Comparison of ENCODE assay signal across 17 mouse cellular contexts in the genomic region with DNA sequence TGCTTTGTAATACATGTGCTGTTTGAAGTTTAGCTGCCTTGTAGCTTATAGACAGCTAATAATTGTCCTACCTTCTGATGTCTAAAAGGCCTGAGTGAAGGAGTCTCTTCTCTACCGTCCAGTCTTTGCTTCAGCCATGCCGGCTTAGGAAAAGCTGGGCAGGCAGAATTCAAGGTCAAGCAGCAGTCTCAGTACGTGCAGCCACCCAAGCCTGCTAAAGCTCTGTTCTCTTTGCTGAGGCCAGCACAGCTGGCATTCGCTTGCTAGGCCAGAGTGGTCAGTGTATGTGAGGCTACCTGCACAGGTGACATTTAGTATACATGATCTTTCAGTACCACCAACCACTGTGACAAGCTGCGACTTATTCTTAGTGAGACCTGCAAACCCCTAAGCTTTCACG. TPM values are rescaled to one million over a fixed set of nuclear protein-coding genes. Genes with fewer than 3 reads are reported as not detected.
DNase-seq lines count a peak whose midpoint lies in the region; ATAC-seq lines count a peak whose summit lies in the region.
"Had no signal": no experiment of that assay in that cellular context is flagged by ENCODE, and none has a peak within 500 bp of the region (broad histone marks: within the 10 kb centered on the region; RNA-seq: fewer than 3 reads in every experiment).

No protein-coding gene starts in this region.

- no peak overlapping the region for H3K4me3 ChIP-seq in forebrain, embryonic 13.5 days
- H3K4me3 ChIP-seq in forebrain, embryonic 16.5 days (replicated peaks; ENCODE audit: low read length), result no peak overlapping the region
- H3K4me3 ChIP-seq in hindbrain, embryonic 15.5 days, result no peak overlapping the region
- H3K4me3 ChIP-seq in hindbrain, embryonic 12.5 days, result no peak overlapping the region
- no peak overlapping the region for H3K4me3 ChIP-seq in midbrain, embryonic 15.5 days
- H3K4me3 ChIP-seq in midbrain, embryonic 11.5 days (ENCODE audit: low read depth, low read length), result no peak overlapping the region
- H3K4me3 ChIP-seq: forebrain, embryonic 10.5 days; heart, embryonic 13.5 days; hindbrain, embryonic 13.5 days; lung, embryonic 15.5 days; neural tube, embryonic 13.5 days had no signal

- no peak for DNase-seq in midbrain, embryonic 11.5 days (ENCODE audit: low spot score, missing footprints)
- peak; percentile 16 for DNase-seq in kidney, postnatal 10 days
- DNase-seq: cerebellum, adult 8-10 months; gastrocnemius, postnatal 10 days; thymus, postnatal 14 days had no signal

- ATAC-seq in forebrain, embryonic 13.5 days, result no peak
- no peak for ATAC-seq in forebrain, embryonic 16.5 days
- ATAC-seq in hindbrain, embryonic 15.5 days (ENCODE audit: low FRiP score, low read depth), result no peak
- no peak for ATAC-seq in hindbrain, embryonic 12.5 days (ENCODE audit: low FRiP score)
- no peak for ATAC-seq in midbrain, embryonic 15.5 days (replicated peaks)
- no peak for ATAC-seq in midbrain, embryonic 11.5 days (ENCODE audit: low FRiP score)
- no peak for ATAC-seq in cerebellum, adult (ENCODE audit: insufficient number of reproducible peaks, low FRiP score, low TSS enrichment)
- ATAC-seq: intestine, postnatal 0 days had no signal

- no peaks in the 10 kb centered on the region for H3K27me3 ChIP-seq in forebrain, embryonic 13.5 days
- H3K27me3 ChIP-seq in forebrain, embryonic 16.5 days (replicated peaks; ENCODE audit: control insufficient read depth, insufficient read depth, low read length), result no peaks in the 10 kb centered on the region
- H3K27me3 ChIP-seq in hindbrain, embryonic 15.5 days, result no peaks in the 10 kb centered on the region
- no peaks in the 10 kb centered on the region for H3K27me3 ChIP-seq in hindbrain, embryonic 12.5 days
- no peaks in the 10 kb centered on the region for H3K27me3 ChIP-seq in midbrain, embryonic 15.5 days (replicated peaks)
- no peaks in the 10 kb centered on the region for H3K27me3 ChIP-seq in midbrain, embryonic 11.5 days (ENCODE audit: control insufficient read depth, insufficient read depth, low read length)
- H3K27me3 ChIP-seq: heart, embryonic 13.5 days; hindbrain, embryonic 13.5 days; lung, embryonic 15.5 days; neural tube, embryonic 13.5 days had no signal

- no peaks in the 10 kb centered on the region for H3K36me3 ChIP-seq in forebrain, embryonic 13.5 days (ENCODE audit: poor library complexity, severe bottlenecking)
- no peaks in the 10 kb centered on the region for H3K36me3 ChIP-seq in forebrain, embryonic 16.5 days (ENCODE audit: control insufficient read depth, insufficient read depth)
- H3K36me3 ChIP-seq in hindbrain, embryonic 15.5 days, result no peaks in the 10 kb centered on the region
- H3K36me3 ChIP-seq in hindbrain, embryonic 12.5 days, result 0 out of 2 replicates have a peak, but pooled peaks cover 3% of the 10 kb centered on the region
- no peaks in the 10 kb centered on the region for H3K36me3 ChIP-seq in midbrain, embryonic 15.5 days (replicated peaks)
- no peaks in the 10 kb centered on the region for H3K36me3 ChIP-seq in midbrain, embryonic 11.5 days (ENCODE audit: control insufficient read depth, insufficient read depth, low read length)
- H3K36me3 ChIP-seq: forebrain, embryonic 10.5 days; hindbrain, embryonic 13.5 days; lung, embryonic 15.5 days; neural tube, embryonic 13.5 days had no signal

- H3K9me3 ChIP-seq in forebrain, embryonic 13.5 days (replicated peaks), result no peaks in the 10 kb centered on the region
- no peaks in the 10 kb centered on the region for H3K9me3 ChIP-seq in forebrain, embryonic 16.5 days (ENCODE audit: control insufficient read depth, low read length)
- no peaks in the 10 kb centered on the region for H3K9me3 ChIP-seq in hindbrain, embryonic 15.5 days
- no peaks in the 10 kb centered on the region for H3K9me3 ChIP-seq in hindbrain, embryonic 12.5 days (replicated peaks)
- H3K9me3 ChIP-seq in midbrain, embryonic 15.5 days, result no peaks in the 10 kb centered on the region
- no peaks in the 10 kb centered on the region for H3K9me3 ChIP-seq in midbrain, embryonic 11.5 days (ENCODE audit: control insufficient read depth, low read length)
- H3K9me3 ChIP-seq: forebrain, embryonic 10.5 days; heart, embryonic 13.5 days; hindbrain, embryonic 13.5 days; lung, embryonic 15.5 days; neural tube, embryonic 13.5 days had no signal

- peak overlapping the region; percentile 51 for H3K27ac ChIP-seq in forebrain, embryonic 13.5 days
- H3K27ac ChIP-seq in forebrain, embryonic 16.5 days (ENCODE audit: low read length), result no peak overlapping the region; the same call in 1 of the 2 replicates
- 0 out of 2 replicates have a peak overlapping the region, but pooled peaks have one; percentile 27 for H3K27ac ChIP-seq in hindbrain, embryonic 15.5 days (replicated peaks)
- H3K27ac ChIP-seq in hindbrain, embryonic 12.5 days, result no peak overlapping the region
- 0 out of 2 replicates have a peak overlapping the region, but pooled peaks have one; percentile 21 for H3K27ac ChIP-seq in midbrain, embryonic 15.5 days
- H3K27ac ChIP-seq in midbrain, embryonic 11.5 days (ENCODE audit: low read depth, low read length), result no peak overlapping the region
- H3K27ac ChIP-seq: forebrain, embryonic 10.5 days; heart, embryonic 13.5 days; hindbrain, embryonic 13.5 days; lung, embryonic 15.5 days; neural tube, embryonic 13.5 days had no signal

- H3K4me2 ChIP-seq in forebrain, embryonic 13.5 days, result no peak overlapping the region
- H3K4me2 ChIP-seq in forebrain, embryonic 16.5 days (ENCODE audit: low read length), result no peak overlapping the region
- no peak overlapping the region for H3K4me2 ChIP-seq in hindbrain, embryonic 15.5 days
- H3K4me2 ChIP-seq in hindbrain, embryonic 12.5 days (replicated peaks), result no peak overlapping the region
- no peak overlapping the region for H3K4me2 ChIP-seq in midbrain, embryonic 15.5 days
- no peak overlapping the region for H3K4me2 ChIP-seq in midbrain, embryonic 11.5 days
- H3K4me2 ChIP-seq: heart, embryonic 13.5 days; hindbrain, embryonic 13.5 days; lung, embryonic 15.5 days; neural tube, embryonic 13.5 days had no signal

- 0 out of 2 replicates have a peak overlapping the region, but pooled peaks have one; percentile 8 for H3K9ac ChIP-seq in forebrain, embryonic 13.5 days
- H3K9ac ChIP-seq in forebrain, embryonic 16.5 days (replicated peaks; ENCODE audit: low read depth, low read length), result no peak overlapping the region
- no peak overlapping the region for H3K9ac ChIP-seq in hindbrain, embryonic 15.5 days
- H3K9ac ChIP-seq in hindbrain, embryonic 12.5 days, result no peak overlapping the region
- no peak overlapping the region for H3K9ac ChIP-seq in midbrain, embryonic 15.5 days
- no peak overlapping the region for H3K9ac ChIP-seq in midbrain, embryonic 11.5 days (ENCODE audit: low read length)
- H3K9ac ChIP-seq: heart, embryonic 13.5 days; hindbrain, embryonic 13.5 days; lung, embryonic 15.5 days; neural tube, embryonic 13.5 days had no signal

- no peaks in the 10 kb centered on the region for H3K4me1 ChIP-seq in forebrain, embryonic 13.5 days
- H3K4me1 ChIP-seq in forebrain, embryonic 16.5 days (replicated peaks; ENCODE audit: control insufficient read depth, insufficient read depth, low read length), result no peaks in the 10 kb centered on the region
- H3K4me1 ChIP-seq in hindbrain, embryonic 15.5 days (replicated peaks), result no peaks in the 10 kb centered on the region
- H3K4me1 ChIP-seq in hindbrain, embryonic 12.5 days, result no peaks in the 10 kb centered on the region
- H3K4me1 ChIP-seq in midbrain, embryonic 15.5 days, result no peaks in the 10 kb centered on the region
- no peaks in the 10 kb centered on the region for H3K4me1 ChIP-seq in midbrain, embryonic 11.5 days (ENCODE audit: control insufficient read depth, insufficient read depth, low read length)
- H3K4me1 ChIP-seq: heart, embryonic 13.5 days; lung, embryonic 15.5 days; neural tube, embryonic 13.5 days had no signal

- 79% methylated on average over 6 of the region's 6 CpGs for WGBS in forebrain, embryonic 13.5 days
- 70% methylated on average over 6 of the region's 6 CpGs for WGBS in forebrain, embryonic 16.5 days
- WGBS in hindbrain, embryonic 15.5 days, result 71% methylated on average over 6 of the region's 6 CpGs
- WGBS in hindbrain, embryonic 12.5 days, result 83% methylated on average over 6 of the region's 6 CpGs
- WGBS in midbrain, embryonic 15.5 days, result 71% methylated on average over 6 of the region's 6 CpGs
- WGBS in midbrain, embryonic 11.5 days, result 73% methylated on average over 6 of the region's 6 CpGs

RNA-seq across cellular contexts. Expression of a gene that starts 42.2 kb away (rescaled TPM):
- polyA plus RNA-seq in forebrain, embryonic 13.5 days (2015; fragmentation: Nextera tagmentation; extraction: Ambion mirVana), result 37.2 and 41.0 TPM in 2 replicates
- polyA plus RNA-seq in forebrain, embryonic 16.5 days (2015; fragmentation: Nextera tagmentation; extraction: Ambion mirVana), result 30.2 and 41.6 TPM in 2 replicates
- polyA plus RNA-seq in hindbrain, embryonic 15.5 days (2015; fragmentation: Nextera tagmentation; extraction: Ambion mirVana), result 31.7 and 37.6 TPM in 2 replicates
- 52.2 and 55.6 TPM in 2 replicates for polyA plus RNA-seq in hindbrain, embryonic 12.5 days (2016; fragmentation: Nextera tagmentation; extraction: Ambion mirVana)
- polyA plus RNA-seq in midbrain, embryonic 15.5 days (2015; fragmentation: Nextera tagmentation; extraction: Ambion mirVana), result 39.3 and 47.2 TPM in 2 replicates
- polyA plus RNA-seq in midbrain, embryonic 11.5 days (2014; fragmentation: Nextera tagmentation; extraction: Ambion mirVana), result 14.7 and 17.0 TPM in 2 replicates

Comparison
In these comparisons a context has a peak if more than half of its experiments do, and no peak if none do; other contexts are left out.
1. H3K27ac ChIP-seq: peak in forebrain, embryonic 13.5 days (single experiment), hindbrain, embryonic 15.5 days (single experiment) and midbrain, embryonic 15.5 days (single experiment); none in forebrain, embryonic 16.5 days (single experiment), hindbrain, embryonic 12.5 days (single experiment) and midbrain, embryonic 11.5 days (single experiment).